Mouse (Mus musculus): ENCODE results near the gene Homer2. TPM values are rescaled to one million over a fixed set of nuclear protein-coding genes. Genes with fewer than 3 reads are reported as not detected.

Gene Homer2
- polyA plus RNA-seq, 1 experiment from 2014 or later, result 46.9 TPM

DNA sequence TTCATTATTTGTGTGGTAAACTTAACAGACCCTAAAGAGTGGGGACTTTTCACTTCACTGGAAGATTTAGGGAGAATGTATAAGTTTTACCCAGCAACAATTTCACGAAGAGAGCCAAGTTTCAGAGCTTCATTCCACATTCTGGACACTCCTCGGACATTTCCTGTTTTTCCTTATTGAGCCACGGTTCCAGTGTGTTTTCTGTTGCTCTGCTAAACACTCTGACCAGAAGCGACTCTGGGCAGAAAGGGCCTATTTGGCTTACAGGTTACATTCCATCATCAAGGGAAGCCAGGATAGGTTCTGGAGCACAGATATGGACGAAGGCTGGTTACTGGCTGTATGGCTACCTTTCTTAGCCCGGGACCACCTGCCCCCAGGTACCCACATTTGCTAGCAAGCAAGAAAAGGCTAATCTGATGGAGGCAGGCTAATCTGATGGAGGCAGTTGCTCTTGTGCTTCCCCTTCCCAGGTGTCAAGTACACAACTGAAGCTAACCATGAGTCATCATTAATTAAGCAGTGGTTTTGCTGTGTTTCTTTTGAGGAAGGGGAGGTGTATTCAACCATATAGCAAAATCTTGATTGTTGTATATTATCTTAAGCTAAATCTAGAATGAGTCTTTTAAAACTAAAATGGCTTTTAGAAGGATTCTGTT, 134.6 kb downstream of the Homer2 start:
- whole genome bisulfite sequencing, result 58% methylated on average over 6 of the region's 6 CpGs
- Histone ChIP-seq H3K4me1 (replicated peaks) (peaks cover 6% of the 10 kb centered on the region; the same call in 1 of the 2 replicates), H3K36me3 (0 out of 2 replicates have a peak, but pooled peaks cover 4% of the 10 kb centered on the region), H3K4me2 (replicated peaks) (peak overlapping the region; percentile 81), H3K27me3 (replicated peaks) (no peaks in the 10 kb centered on the region), H3K9ac (no peak overlapping the region), H3K27ac (no peak overlapping the region), H3K9me3 (no peaks in the 10 kb centered on the region), H3K4me3 (replicated peaks) (peak overlapping the region; percentile 98)
- ATAC-seq, result no peak

- peak overlapping the region; percentile 98 for H3K4me3 ChIP-seq (replicated peaks)
- H3K9me3 ChIP-seq, result no peaks in the 10 kb centered on the region
- H3K36me3 ChIP-seq, result 0 out of 2 replicates have a peak, but pooled peaks cover 4% of the 10 kb centered on the region
- H3K27me3 ChIP-seq (replicated peaks), result no peaks in the 10 kb centered on the region
- ATAC-seq, result no peak
- H3K9ac ChIP-seq, result peak overlapping the region; percentile 92
- peaks cover 6% of the 10 kb centered on the region; the same call in 1 of the 2 replicates for H3K4me1 ChIP-seq (replicated peaks)
- H3K27ac ChIP-seq, result peak overlapping the region; percentile 98
- peak overlapping the region; percentile 81 for H3K4me2 ChIP-seq (replicated peaks)
- 13% methylated on average over 15 of the region's 15 CpGs for WGBS
Observed at GRCm38 (mm10) chr7:81571941-81572441, 135.3 kb downstream of the Homer2 start.

- Histone ChIP-seq H3K36me3 (0 out of 2 replicates have a peak, but pooled peaks cover 4% of the 10 kb centered on the region), H3K4me2 (replicated peaks) (peak within 1 kb of the TSS; percentile 81), H3K27ac (peak within 1 kb of the TSS; percentile 98), H3K9me3 (no peaks in the 10 kb centered on the region), H3K4me1 (replicated peaks) (peaks cover 6% of the 10 kb centered on the region; the same call in 1 of the 2 replicates), H3K9ac (peak within 1 kb of the TSS; percentile 92), H3K4me3 (replicated peaks) (peak within 1 kb of the TSS; percentile 98), H3K27me3 (replicated peaks) (no peaks in the 10 kb centered on the region)
- peak; percentile 99 for ATAC-seq
- under 1% methylated on average over 92 of the region's 96 CpGs for WGBS
Observed at GRCm38 (mm10) chr7:81571108-81571940, 136.0 kb downstream of the Homer2 start, which contains the start of gene Whamm. Gene Whamm (plus strand): TSS chr7:81571266.

- peaks cover 6% of the 10 kb centered on the region; the same call in 1 of the 2 replicates for H3K4me1 ChIP-seq (replicated peaks)
- H3K4me3 ChIP-seq (replicated peaks), result peak overlapping the region; percentile 98
- 0 out of 2 replicates have a peak, but pooled peaks cover 4% of the 10 kb centered on the region for H3K36me3 ChIP-seq
- H3K27me3 ChIP-seq (replicated peaks), result no peaks in the 10 kb centered on the region
- no peak overlapping the region for H3K9ac ChIP-seq
- no peak; the same call in 1 of the 2 replicates for ATAC-seq
- no peaks in the 10 kb centered on the region for H3K9me3 ChIP-seq
- WGBS, result 5% methylated on average over 5 of the region's 5 CpGs
- H3K27ac ChIP-seq, result no peak overlapping the region
- H3K4me2 ChIP-seq (replicated peaks), result peak overlapping the region; percentile 81
Observed at GRCm38 (mm10) chr7:81570752-81571107, 136.6 kb downstream of the Homer2 start.

DNA sequence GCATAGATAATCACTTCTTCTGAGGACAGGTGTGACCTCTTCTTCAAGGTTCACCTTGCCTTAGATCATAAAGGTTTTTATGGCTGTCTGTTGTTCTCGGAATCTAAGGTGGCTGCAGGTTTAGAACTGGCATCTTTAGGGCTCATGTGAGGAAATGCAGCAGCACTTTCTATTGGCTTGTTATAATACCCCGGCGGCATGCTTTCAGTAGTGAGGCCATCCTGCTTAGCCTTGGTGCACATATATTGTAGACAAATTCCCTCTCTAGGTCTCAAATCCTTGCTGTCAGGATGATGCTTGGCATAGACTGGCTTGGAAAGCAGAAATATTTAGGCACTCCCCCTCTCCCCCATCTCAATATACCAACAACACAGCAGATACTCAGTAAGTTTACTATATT, 137.1 kb downstream of the Homer2 start:
- WGBS, result 82% methylated on average over 3 of the region's 3 CpGs
- no peak for ATAC-seq
- no peak overlapping the region for H3K27ac ChIP-seq

GRCm38 (mm10) chr7:81569851-81570250, 137.5 kb downstream of the Homer2 start:
- Histone ChIP-seq H3K4me2 (replicated peaks) (no peak overlapping the region), H3K27me3 (replicated peaks) (no peaks in the 10 kb centered on the region), H3K4me3 (replicated peaks) (no peak overlapping the region), H3K27ac (no peak overlapping the region), H3K4me1 (replicated peaks) (peaks cover 6% of the 10 kb centered on the region; the same call in 1 of the 2 replicates), H3K9me3 (no peaks in the 10 kb centered on the region), H3K36me3 (no peaks in the 10 kb centered on the region), H3K9ac (no peak overlapping the region)
- ATAC-seq, result no peak
- WGBS, result 90% methylated on average over 1 of the region's 1 CpGs

More for the DNA sequence above, 137.1 kb downstream of the Homer2 start:
- H3K4me2 ChIP-seq (replicated peaks), result no peak overlapping the region
- no peaks in the 10 kb centered on the region for H3K9me3 ChIP-seq
- peaks cover 6% of the 10 kb centered on the region; the same call in 1 of the 2 replicates for H3K4me1 ChIP-seq (replicated peaks)
- no peak overlapping the region for H3K4me3 ChIP-seq (replicated peaks)
- H3K9ac ChIP-seq, result no peak overlapping the region
- H3K27me3 ChIP-seq (replicated peaks), result no peaks in the 10 kb centered on the region
- H3K36me3 ChIP-seq, result 0 out of 2 replicates have a peak, but pooled peaks cover 4% of the 10 kb centered on the region

DNA sequence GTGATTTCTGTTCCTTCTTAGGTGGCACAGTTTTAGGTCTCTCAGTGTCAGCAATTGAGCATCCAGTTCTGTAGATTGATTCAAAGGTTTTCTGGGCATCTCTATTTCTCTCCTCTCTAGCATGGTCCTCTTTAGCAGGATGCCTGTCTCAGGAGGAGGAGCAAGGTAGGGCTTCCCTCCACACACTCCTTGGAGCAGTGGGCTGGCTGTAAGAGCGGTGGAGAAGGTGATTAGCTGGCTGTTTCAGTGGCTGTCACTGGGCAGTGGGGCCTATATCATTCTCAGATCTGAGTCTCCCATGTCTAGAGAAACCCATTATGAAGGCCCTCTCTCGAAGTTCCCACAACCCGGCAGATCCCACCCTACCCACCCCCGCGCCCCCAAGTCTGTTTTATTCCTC, 139.9 kb downstream of the Homer2 start:
- no peaks in the 10 kb centered on the region for H3K27me3 ChIP-seq (replicated peaks)
- H3K27ac ChIP-seq, result no peak overlapping the region
- ATAC-seq, result no peak
- 94% methylated on average over 5 of the region's 5 CpGs for WGBS
- H3K4me2 ChIP-seq (replicated peaks), result no peak overlapping the region
- no peaks in the 10 kb centered on the region for H3K9me3 ChIP-seq
- no peaks in the 10 kb centered on the region for H3K36me3 ChIP-seq
- H3K9ac ChIP-seq, result no peak overlapping the region
- H3K4me1 ChIP-seq (replicated peaks), result 0 out of 2 replicates have a peak, but pooled peaks cover under 1% of the 10 kb centered on the region
- no peak overlapping the region for H3K4me3 ChIP-seq (replicated peaks)

- ATAC-seq, result no peak
- Histone ChIP-seq H3K27ac (no peak within 1 kb of the TSS), H3K4me2 (replicated peaks) (no peak within 1 kb of the TSS), H3K4me3 (replicated peaks) (no peak within 1 kb of the TSS), H3K9me3 (no peaks in the 10 kb centered on the region), H3K36me3 (no peaks in the 10 kb centered on the region), H3K27me3 (replicated peaks) (no peaks in the 10 kb centered on the region), H3K4me1 (replicated peaks) (no peaks in the 10 kb centered on the region), H3K9ac (no peak within 1 kb of the TSS)
- WGBS, result 80% methylated on average over 9 of the region's 9 CpGs
Observed at GRCm38 (mm10) chr7:81566892-81567291, 140.4 kb downstream of the Homer2 start, which contains the start of gene Fsd2. Gene Fsd2 (minus strand): TSS chr7:81566944.

GRCm38 (mm10) chr7:81566332-81566731, 141.0 kb downstream of the Homer2 start:
- ATAC-seq, result no peak
- 75% methylated on average over 4 of the region's 4 CpGs for WGBS
- H3K36me3 ChIP-seq, result no peaks in the 10 kb centered on the region
- H3K27me3 ChIP-seq (replicated peaks), result no peaks in the 10 kb centered on the region
- no peaks in the 10 kb centered on the region for H3K4me1 ChIP-seq (replicated peaks)
- H3K9ac ChIP-seq, result no peak overlapping the region
- H3K9me3 ChIP-seq, result no peaks in the 10 kb centered on the region
- H3K4me2 ChIP-seq (replicated peaks), result no peak overlapping the region
- H3K27ac ChIP-seq, result no peak overlapping the region
- no peak overlapping the region for H3K4me3 ChIP-seq (replicated peaks)

GRCm38 (mm10) chr7:81565381-81566055, 141.8 kb downstream of the Homer2 start:
- no peak overlapping the region for H3K4me2 ChIP-seq (replicated peaks)
- no peak overlapping the region for H3K9ac ChIP-seq
- H3K36me3 ChIP-seq, result no peaks in the 10 kb centered on the region
- no peak overlapping the region for H3K4me3 ChIP-seq (replicated peaks)
- no peak for ATAC-seq
- H3K27ac ChIP-seq, result no peak overlapping the region
- WGBS, result 65% methylated on average over 7 of the region's 7 CpGs
- no peaks in the 10 kb centered on the region for H3K27me3 ChIP-seq (replicated peaks)
- no peaks in the 10 kb centered on the region for H3K9me3 ChIP-seq
- no peaks in the 10 kb centered on the region for H3K4me1 ChIP-seq (replicated peaks)

- 75% methylated on average over 7 of the region's 7 CpGs for WGBS
- Histone ChIP-seq H3K36me3 (no peaks in the 10 kb centered on the region), H3K27ac (no peak overlapping the region), H3K9ac (no peak overlapping the region), H3K4me1 (replicated peaks) (no peaks in the 10 kb centered on the region), H3K4me2 (replicated peaks) (no peak overlapping the region), H3K9me3 (no peaks in the 10 kb centered on the region), H3K4me3 (replicated peaks) (no peak overlapping the region), H3K27me3 (replicated peaks) (no peaks in the 10 kb centered on the region)
- no peak for ATAC-seq
Observed at GRCm38 (mm10) chr7:81564766-81565165, 142.6 kb downstream of the Homer2 start.

Data from intestine, embryonic 15.5 days (tissue).